In genomic region chr13:57418781-57419180, GRCm38 (mm10) we compare ENCODE assay signal across 27 mouse cellular contexts.
"Had no signal": no experiment of that assay in that cellular context is flagged by ENCODE, and none has a peak within 500 bp of the region (broad histone marks: within the 10 kb centered on the region; RNA-seq: fewer than 3 reads in every experiment).

No protein-coding gene starts in this region.

- ATAC-seq: hindbrain, embryonic 16.5 days; intestine, embryonic 16.5 days; liver, postnatal 0 days had no signal

- DNase-seq: gastrocnemius, adult 2 months; gastrocnemius, postnatal 10 days; gastrocnemius, postnatal 25 days; heart, adult 18-20 months; heart, postnatal 10 days; heart, postnatal 4 days; kidney, adult 11 months; kidney, adult 2 months; kidney, adult 9 months; kidney, postnatal 14 days; kidney, postnatal 36 days; layer of hippocampus, adult 9-11 months; layer of hippocampus, postnatal 36 days; left cerebral cortex, postnatal 4 days; liver; liver, embryonic 13.5 days; liver, postnatal 0 days had no signal

- H3K36me3 ChIP-seq: heart, embryonic 12.5 days; hindbrain, embryonic 10.5 days; hindbrain, embryonic 12.5 days; kidney, embryonic 15.5 days; limb, embryonic 12.5 days; liver, embryonic 13.5 days; liver, embryonic 15.5 days had no signal

- H3K9me3 ChIP-seq: heart, embryonic 12.5 days; hindbrain, embryonic 10.5 days; hindbrain, embryonic 12.5 days; kidney, embryonic 15.5 days; limb, embryonic 12.5 days; liver, embryonic 13.5 days; liver, embryonic 15.5 days had no signal

- H3K4me1 ChIP-seq: heart, embryonic 12.5 days; hindbrain, embryonic 10.5 days; hindbrain, embryonic 12.5 days; kidney, embryonic 15.5 days; limb, embryonic 12.5 days; liver, embryonic 13.5 days; liver, embryonic 15.5 days had no signal

- H3K4me3 ChIP-seq: gastrocnemius, adult 2 months; heart, embryonic 12.5 days; hindbrain, embryonic 10.5 days; hindbrain, embryonic 12.5 days; kidney, embryonic 15.5 days; limb, embryonic 12.5 days; liver, embryonic 13.5 days; liver, embryonic 15.5 days had no signal

- H3K27ac ChIP-seq: gastrocnemius, adult 2 months; hindbrain, embryonic 10.5 days; hindbrain, embryonic 12.5 days; hindbrain, embryonic 14.5 days; kidney, embryonic 15.5 days; kidney, postnatal 0 days; limb, embryonic 12.5 days; liver, embryonic 13.5 days; liver, embryonic 15.5 days had no signal

- H3K27me3 ChIP-seq: heart, embryonic 12.5 days; hindbrain, embryonic 12.5 days; limb, embryonic 12.5 days; liver, embryonic 13.5 days; liver, embryonic 15.5 days had no signal
